Mouse (Mus musculus): ENCODE results near the gene Fam189a1. TPM values are rescaled to one million over a fixed set of nuclear protein-coding genes. Genes with fewer than 3 reads are reported as not detected.

The Fam189a1 gene
- polyA plus RNA-seq, 1 experiment from 2014 or later, result not detected

DNA sequence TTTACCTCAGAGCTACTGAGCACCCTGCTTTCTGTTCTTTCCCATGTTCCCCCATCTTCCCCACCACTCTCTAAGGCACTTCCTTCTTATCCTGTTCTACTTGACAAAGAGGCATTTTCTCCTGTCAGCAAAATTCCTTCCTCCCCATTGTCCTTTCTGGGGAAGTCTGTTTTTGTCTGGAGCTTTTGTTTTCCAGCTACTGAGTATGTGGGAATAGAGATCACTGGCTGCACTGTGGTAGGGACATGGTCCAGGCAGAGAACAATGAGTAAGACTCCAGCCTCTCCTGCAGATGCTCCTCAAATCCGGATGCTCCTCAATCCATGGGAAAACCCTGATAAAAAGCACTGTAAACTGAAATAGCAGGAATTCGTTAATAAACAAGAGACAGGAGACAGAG lies 135.1 kb downstream of the Fam189a1 start:
- Histone ChIP-seq H3K9me3 (replicated peaks) (peaks cover 8% of the 10 kb centered on the region; the same call in 1 of the 2 replicates), H3K9ac (no peak overlapping the region), H3K4me2 (no peak overlapping the region), H3K27ac (no peak overlapping the region), H3K27me3 (replicated peaks) (no peaks in the 10 kb centered on the region), H3K4me1 (no peaks in the 10 kb centered on the region), H3K4me3 (no peak overlapping the region), H3K36me3 (no peaks in the 10 kb centered on the region)
- no peak for ATAC-seq
- WGBS (ENCODE audit: insufficient replicate concordance), result 32% methylated on average over 2 of the region's 2 CpGs

DNA sequence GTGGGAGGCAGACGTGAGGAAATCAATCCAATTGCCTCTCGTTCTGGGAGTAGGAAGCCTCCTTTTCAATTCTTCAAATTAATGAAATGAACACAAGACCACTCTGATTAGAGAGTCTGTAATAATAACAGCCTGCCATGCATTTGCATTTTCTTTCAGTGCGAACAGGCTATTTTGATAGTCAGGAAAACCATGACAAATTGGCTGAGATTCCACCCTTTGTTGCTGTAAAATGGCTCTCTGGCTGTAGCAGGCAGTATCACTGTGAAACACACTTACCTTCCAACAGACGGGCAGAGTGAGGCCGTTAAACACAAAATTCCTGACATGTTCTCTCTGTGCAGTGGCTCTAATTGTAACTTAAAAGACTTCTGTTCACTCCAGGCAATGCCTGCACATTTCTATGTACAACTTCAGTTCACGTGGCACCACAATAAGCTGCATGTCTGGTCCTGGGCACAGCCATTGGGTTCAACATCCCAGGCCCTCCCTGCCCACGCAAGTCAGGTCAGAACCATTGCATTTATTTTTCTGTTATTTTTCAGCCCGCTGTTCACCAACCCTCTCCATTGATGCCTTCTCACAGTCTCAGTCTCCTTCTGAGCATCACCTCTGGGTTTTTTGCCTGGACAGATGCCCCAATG lies 138.2 kb downstream of the Fam189a1 start:
- Histone ChIP-seq H3K4me2 (no peak overlapping the region), H3K4me1 (no peaks in the 10 kb centered on the region), H3K9ac (no peak overlapping the region), H3K36me3 (no peaks in the 10 kb centered on the region), H3K9me3 (replicated peaks) (no peaks in the 10 kb centered on the region), H3K27me3 (replicated peaks) (no peaks in the 10 kb centered on the region), H3K4me3 (no peak overlapping the region), H3K27ac (no peak overlapping the region)
- 59% methylated on average over 8 of the region's 8 CpGs for WGBS (ENCODE audit: insufficient replicate concordance)
- no peak for ATAC-seq

DNA sequence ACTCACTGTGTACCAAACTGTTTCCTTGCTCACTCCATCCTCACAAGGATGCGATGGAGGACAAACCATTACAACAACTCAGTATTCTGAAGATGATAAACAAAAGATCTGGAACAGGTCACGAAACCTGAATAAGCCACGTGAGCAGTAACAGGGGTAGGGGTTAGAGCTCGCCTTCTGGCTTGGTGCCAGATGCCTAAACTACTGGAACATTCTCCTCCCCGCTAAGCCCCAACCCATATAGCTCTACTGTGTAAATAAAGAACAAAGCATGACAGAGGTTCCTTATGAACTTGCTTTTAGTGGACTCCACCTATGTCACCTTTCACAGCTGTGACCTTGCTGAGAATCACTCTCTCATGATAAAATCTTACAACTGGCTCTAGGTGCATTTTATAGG lies 139.0 kb downstream of the Fam189a1 start:
- WGBS (ENCODE audit: insufficient replicate concordance), result 70% methylated on average over 5 of the region's 5 CpGs
- Histone ChIP-seq H3K27ac (no peak overlapping the region), H3K4me2 (no peak overlapping the region), H3K9me3 (replicated peaks) (no peaks in the 10 kb centered on the region), H3K9ac (no peak overlapping the region), H3K36me3 (no peaks in the 10 kb centered on the region), H3K4me1 (no peaks in the 10 kb centered on the region), H3K27me3 (replicated peaks) (no peaks in the 10 kb centered on the region), H3K4me3 (no peak overlapping the region)
- no peak for ATAC-seq

DNA sequence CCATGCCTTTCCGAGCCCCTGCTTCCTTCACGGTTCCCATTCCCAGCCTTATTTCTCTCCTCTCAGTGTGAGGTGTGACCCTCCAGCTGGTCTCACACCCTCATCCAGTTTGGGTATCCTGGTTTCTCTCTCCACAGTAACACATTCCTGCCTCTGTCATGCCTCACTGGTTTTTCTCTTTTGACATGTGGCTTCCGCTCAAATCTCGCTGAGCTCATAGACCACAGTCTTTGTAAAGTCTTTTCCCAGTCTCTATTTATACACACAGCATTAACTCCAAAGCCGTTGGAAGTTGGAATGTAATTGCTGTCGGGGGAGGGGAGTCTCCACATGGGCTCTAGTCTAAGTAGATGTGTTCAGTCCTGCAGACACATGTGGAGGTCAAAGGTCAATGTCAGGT lies 145.2 kb downstream of the Fam189a1 start:
- no peak for ATAC-seq
- Histone ChIP-seq H3K9me3 (replicated peaks) (no peaks in the 10 kb centered on the region), H3K36me3 (no peaks in the 10 kb centered on the region), H3K27ac (no peak overlapping the region), H3K9ac (no peak overlapping the region), H3K4me1 (no peaks in the 10 kb centered on the region), H3K4me2 (no peak overlapping the region), H3K4me3 (no peak overlapping the region), H3K27me3 (replicated peaks) (no peaks in the 10 kb centered on the region)
- WGBS (ENCODE audit: insufficient replicate concordance), result 42% methylated on average over 6 of the region's 6 CpGs

DNA sequence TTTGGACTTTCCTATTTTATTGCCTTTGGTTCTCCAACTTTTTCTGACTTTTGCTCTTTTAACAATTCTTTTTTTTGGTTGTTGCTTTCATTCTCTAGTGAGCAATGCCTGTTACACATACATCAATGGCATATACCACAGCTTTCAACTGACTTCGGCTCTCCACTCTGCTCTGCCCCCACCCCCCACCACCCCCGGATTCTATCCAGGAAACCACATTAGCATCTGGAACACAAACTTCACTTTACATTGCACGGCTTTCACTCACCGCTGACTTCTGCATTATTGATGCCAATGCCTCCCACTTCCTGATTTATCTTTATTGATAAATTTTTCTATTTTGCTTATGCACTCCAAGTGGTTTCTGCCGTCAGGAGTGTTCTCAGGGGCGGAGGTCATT lies 146.1 kb downstream of the Fam189a1 start:
- H3K4me1 ChIP-seq, result no peaks in the 10 kb centered on the region
- no peak for ATAC-seq
- H3K36me3 ChIP-seq, result no peaks in the 10 kb centered on the region
- H3K27ac ChIP-seq, result no peak overlapping the region
- no peaks in the 10 kb centered on the region for H3K27me3 ChIP-seq (replicated peaks)
- no peaks in the 10 kb centered on the region for H3K9me3 ChIP-seq (replicated peaks)
- H3K4me3 ChIP-seq, result no peak overlapping the region
- H3K9ac ChIP-seq, result no peak overlapping the region
- no peak overlapping the region for H3K4me2 ChIP-seq
- WGBS (ENCODE audit: insufficient replicate concordance), result 18% methylated on average over 6 of the region's 6 CpGs

DNA sequence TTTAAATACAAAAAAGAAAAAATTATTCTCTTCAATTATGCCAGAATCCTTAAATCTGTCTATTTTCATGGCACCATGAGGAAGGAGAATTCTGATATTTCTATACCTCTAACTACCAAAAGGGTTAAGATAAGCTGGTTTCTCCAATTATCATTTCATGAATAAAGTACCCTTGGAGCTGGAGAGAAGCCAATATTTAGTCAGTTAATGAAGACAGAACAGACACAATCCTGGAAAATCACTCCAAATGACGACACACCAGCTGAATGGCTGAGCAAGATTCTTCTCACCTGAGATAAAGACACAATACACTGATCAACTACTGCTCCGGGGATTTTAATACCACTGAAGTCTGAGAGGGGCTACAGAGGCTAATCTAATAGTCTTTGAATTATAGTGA lies 150.6 kb downstream of the Fam189a1 start:
- WGBS (ENCODE audit: insufficient replicate concordance), result 62% methylated on average over 2 of the region's 2 CpGs
- H3K4me2 ChIP-seq, result no peak overlapping the region
- H3K27me3 ChIP-seq (replicated peaks), result no peaks in the 10 kb centered on the region
- ATAC-seq, result no peak
- no peak overlapping the region for H3K27ac ChIP-seq
- no peaks in the 10 kb centered on the region for H3K9me3 ChIP-seq (replicated peaks)
- H3K36me3 ChIP-seq, result no peaks in the 10 kb centered on the region
- H3K9ac ChIP-seq, result no peak overlapping the region
- no peaks in the 10 kb centered on the region for H3K4me1 ChIP-seq
- no peak overlapping the region for H3K4me3 ChIP-seq

DNA sequence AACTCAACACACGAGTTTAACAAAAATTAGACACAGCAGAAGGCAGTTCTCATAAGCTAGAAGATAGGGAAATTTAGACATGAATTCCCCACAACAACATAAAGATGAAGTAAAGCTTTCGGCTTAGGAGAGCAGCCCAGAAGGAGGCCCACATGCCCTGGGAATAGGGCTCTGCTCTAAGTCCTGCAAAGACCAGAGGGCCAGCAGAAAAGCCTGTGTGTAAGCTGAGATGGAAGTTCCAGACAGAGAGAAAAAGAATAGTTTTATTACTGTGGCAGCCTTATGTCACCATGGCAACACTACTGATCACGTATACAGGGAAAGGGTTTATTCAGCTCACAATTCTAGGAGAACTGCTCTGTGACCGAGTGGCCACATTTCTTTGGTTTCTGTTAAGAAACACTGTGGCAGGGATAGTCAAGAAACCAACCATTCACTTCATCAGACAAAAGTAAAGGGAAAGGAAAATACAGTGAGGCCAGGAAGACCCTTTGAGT lies 156.6 kb downstream of the Fam189a1 start:
- H3K9me3 ChIP-seq (replicated peaks), result no peaks in the 10 kb centered on the region
- H3K9ac ChIP-seq, result no peak overlapping the region
- no peak for ATAC-seq
- H3K4me3 ChIP-seq, result no peak overlapping the region
- no peaks in the 10 kb centered on the region for H3K36me3 ChIP-seq
- no peak overlapping the region for H3K27ac ChIP-seq
- 70% methylated on average over 4 of the region's 4 CpGs for WGBS (ENCODE audit: insufficient replicate concordance)
- H3K4me2 ChIP-seq, result no peak overlapping the region
- no peaks in the 10 kb centered on the region for H3K27me3 ChIP-seq (replicated peaks)
- no peaks in the 10 kb centered on the region for H3K4me1 ChIP-seq

DNA sequence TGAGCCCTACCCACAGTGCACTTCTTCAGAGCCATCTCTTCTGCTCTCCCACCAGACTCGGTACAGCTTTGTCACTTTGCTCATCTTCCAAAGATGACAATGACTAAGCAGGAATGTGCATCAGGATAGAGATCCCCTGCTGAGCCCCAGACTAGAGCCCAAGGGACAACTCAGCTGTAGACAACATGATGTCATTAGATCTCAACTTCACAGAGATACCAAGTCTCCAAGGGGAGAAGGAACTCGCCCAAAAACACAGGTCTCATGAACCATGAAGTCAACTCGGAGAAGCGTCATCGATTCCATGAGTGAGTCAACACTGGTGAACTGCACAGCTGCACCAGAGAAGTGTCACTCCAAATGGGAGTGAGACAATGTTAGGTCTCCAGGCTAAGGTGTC lies 158.6 kb downstream of the Fam189a1 start:
- H3K27me3 ChIP-seq (replicated peaks), result no peaks in the 10 kb centered on the region
- no peaks in the 10 kb centered on the region for H3K4me1 ChIP-seq
- no peak overlapping the region for H3K4me2 ChIP-seq
- no peak overlapping the region for H3K4me3 ChIP-seq
- no peaks in the 10 kb centered on the region for H3K9me3 ChIP-seq (replicated peaks)
- H3K9ac ChIP-seq, result no peak overlapping the region
- H3K27ac ChIP-seq, result no peak overlapping the region
- no peak for ATAC-seq
- no peaks in the 10 kb centered on the region for H3K36me3 ChIP-seq
- WGBS (ENCODE audit: insufficient replicate concordance), result 70% methylated on average over 5 of the region's 5 CpGs

DNA sequence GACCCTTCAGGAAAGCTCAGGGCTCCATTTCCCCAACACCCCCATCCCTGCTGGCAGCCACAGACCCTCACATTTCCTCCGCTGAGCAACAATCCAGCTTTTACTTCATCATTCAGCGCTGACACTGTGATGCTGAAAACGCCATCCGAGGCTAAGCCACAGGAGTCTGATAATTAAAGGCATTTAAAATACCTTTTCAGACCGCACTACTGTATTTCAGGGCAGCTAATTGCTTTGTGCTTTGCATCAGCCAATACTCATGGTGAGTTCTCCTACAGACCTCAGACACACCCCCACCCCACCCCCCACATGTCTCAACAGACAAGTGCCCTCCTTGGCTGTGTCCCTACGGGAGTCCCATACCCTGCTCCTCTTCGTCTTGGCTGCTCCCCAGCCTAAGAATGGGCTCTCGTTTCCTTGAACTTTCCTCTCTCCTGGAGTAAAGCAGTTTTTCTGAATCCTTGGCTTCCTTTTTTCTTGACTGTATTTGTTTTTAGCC lies 160.4 kb downstream of the Fam189a1 start:
- Histone ChIP-seq H3K27ac (no peak overlapping the region), H3K9ac (no peak overlapping the region), H3K4me1 (no peaks in the 10 kb centered on the region), H3K4me2 (no peak overlapping the region), H3K4me3 (no peak overlapping the region), H3K36me3 (no peaks in the 10 kb centered on the region), H3K9me3 (replicated peaks) (no peaks in the 10 kb centered on the region), H3K27me3 (replicated peaks) (no peaks in the 10 kb centered on the region)
- ATAC-seq, result no peak
- 62% methylated on average over 8 of the region's 8 CpGs for WGBS (ENCODE audit: insufficient replicate concordance)

DNA sequence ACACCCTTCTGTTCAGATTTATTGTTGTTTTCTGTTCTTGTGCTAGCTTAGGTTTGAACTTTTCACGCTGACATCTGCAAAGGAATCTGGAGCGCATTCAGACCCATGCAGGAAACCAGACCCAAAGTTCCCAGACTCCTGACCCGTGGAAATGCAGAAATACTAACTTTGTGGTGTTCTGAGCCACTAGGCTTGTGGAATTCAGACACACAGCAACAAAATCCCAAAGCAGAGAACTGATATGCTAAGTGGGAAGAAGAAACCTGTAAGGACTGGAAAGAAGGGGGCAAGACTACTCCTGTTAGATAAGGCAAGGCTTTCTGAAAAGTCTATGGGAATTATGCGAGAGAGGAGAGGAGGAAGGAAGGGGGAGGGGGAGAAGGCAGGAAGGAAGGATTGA lies 167.0 kb downstream of the Fam189a1 start:
- Histone ChIP-seq H3K36me3 (no peaks in the 10 kb centered on the region), H3K27me3 (replicated peaks) (no peaks in the 10 kb centered on the region), H3K4me1 (no peaks in the 10 kb centered on the region), H3K9ac (no peak overlapping the region), H3K4me3 (no peak overlapping the region), H3K4me2 (no peak overlapping the region), H3K9me3 (replicated peaks) (no peaks in the 10 kb centered on the region), H3K27ac (no peak overlapping the region)
- ATAC-seq, result no peak
- 53% methylated on average over 4 of the region's 4 CpGs for WGBS (ENCODE audit: insufficient replicate concordance)

DNA sequence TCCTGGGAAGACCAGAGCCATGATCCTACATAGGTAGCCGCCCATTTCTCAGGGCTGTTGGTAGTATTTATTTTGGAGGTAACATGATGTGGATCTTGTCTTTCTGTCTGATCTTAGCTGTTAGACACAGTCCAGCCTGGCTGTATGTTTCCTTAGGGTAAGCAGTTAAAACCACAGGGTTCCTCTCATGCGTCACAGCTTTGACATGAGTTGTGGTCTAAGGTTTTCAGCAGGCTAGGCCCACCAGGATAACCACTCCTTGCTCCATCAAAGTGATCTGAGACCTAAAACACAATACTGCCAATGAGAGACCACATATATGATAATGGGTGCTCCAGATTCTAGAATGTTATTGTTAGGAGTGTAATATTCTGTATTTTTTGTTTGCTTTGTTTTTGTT lies 168.4 kb downstream of the Fam189a1 start:
- H3K36me3 ChIP-seq, result no peaks in the 10 kb centered on the region
- WGBS (ENCODE audit: insufficient replicate concordance), result 37% methylated on average over 2 of the region's 2 CpGs
- no peaks in the 10 kb centered on the region for H3K27me3 ChIP-seq (replicated peaks)
- H3K4me3 ChIP-seq, result no peak overlapping the region
- H3K4me2 ChIP-seq, result no peak overlapping the region
- no peak for ATAC-seq
- H3K9ac ChIP-seq, result no peak overlapping the region
- H3K27ac ChIP-seq, result no peak overlapping the region
- H3K9me3 ChIP-seq (replicated peaks), result no peaks in the 10 kb centered on the region
- H3K4me1 ChIP-seq, result no peaks in the 10 kb centered on the region

DNA sequence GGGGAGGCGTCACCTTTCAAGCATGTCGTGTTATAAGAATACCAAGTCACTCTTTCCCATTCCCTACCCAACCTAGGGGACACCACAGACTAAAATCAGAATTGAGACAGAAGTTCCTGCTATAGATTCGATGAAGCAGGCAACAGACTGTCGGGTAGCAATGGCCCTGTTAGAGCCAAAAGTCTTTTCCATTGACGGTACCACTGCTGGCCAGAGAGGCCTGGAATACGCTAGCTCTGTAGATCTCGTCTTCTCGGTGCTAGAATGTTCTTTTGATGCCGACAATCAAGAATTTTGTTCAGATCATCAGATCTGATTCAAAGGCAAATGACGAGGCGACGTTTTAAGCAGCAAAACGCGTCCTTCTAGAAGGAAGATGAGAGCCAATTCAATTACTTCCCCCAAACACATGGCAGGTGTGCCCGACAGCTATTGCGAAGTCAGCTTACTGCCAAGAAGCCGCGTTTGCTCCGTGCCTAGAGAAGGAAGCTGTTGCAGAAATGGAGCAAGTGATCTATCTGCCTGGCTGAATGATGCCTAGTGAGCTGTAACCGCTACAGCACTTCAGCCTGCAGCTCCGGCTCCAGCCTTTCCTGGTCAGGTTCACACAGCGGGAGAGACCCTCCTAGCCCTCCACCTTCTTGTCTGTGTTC lies 171.8 kb downstream of the Fam189a1 start:
- WGBS (ENCODE audit: insufficient replicate concordance), result 74% methylated on average over 22 of the region's 22 CpGs
- Histone ChIP-seq H3K4me3 (no peak overlapping the region), H3K36me3 (no peaks in the 10 kb centered on the region), H3K9me3 (replicated peaks) (no peaks in the 10 kb centered on the region), H3K4me2 (no peak overlapping the region), H3K27me3 (replicated peaks) (no peaks in the 10 kb centered on the region), H3K9ac (no peak overlapping the region), H3K4me1 (no peaks in the 10 kb centered on the region), H3K27ac (no peak overlapping the region)
- ATAC-seq, result no peak
